Mouse (Mus musculus) neural tube, embryonic 15.5 days (tissue): ENCODE results near the gene Klhl28. TPM values are rescaled to one million over a fixed set of nuclear protein-coding genes. Genes with fewer than 3 reads are reported as not detected.

Experiments
- ATAC-seq: fragments of 200-750 bp; cut with Nextera tagmentation; 2 replicates; pipeline ENCODE4 v1.8.0; 2017; ENCODE audit warnings: mild to moderate bottlenecking, moderate TSS enrichment, moderate library complexity; ENCODE audit not compliant: low FRiP score
- H3K27ac ChIP-seq: fragments of 300-500 bp; sonication (generic); replicated peaks from 2 replicates; pipeline ENCODE4 v1.5.1; 2015; ENCODE audit warnings: mild to moderate bottlenecking, inconsistent platforms
- H3K27me3 ChIP-seq: fragments of 300-500 bp; sonication (generic); replicated peaks from 2 replicates; pipeline ENCODE4 v1.6.1; 2015; ENCODE audit warnings: inconsistent platforms
- H3K36me3 ChIP-seq: fragments of 300-500 bp; sonication (generic); 2 replicates; pipeline ENCODE4 v1.6.1; 2015; ENCODE audit warnings: inconsistent platforms
- H3K4me1 ChIP-seq: fragments of 300-500 bp; sonication (generic); 2 replicates; pipeline ENCODE4 v1.6.1; 2015; ENCODE audit warnings: inconsistent platforms
- H3K4me2 ChIP-seq: fragments of 300-500 bp; sonication (generic); 2 replicates; pipeline ENCODE4 v1.6.1; 2015; ENCODE audit warnings: inconsistent platforms, mild to moderate bottlenecking, moderate library complexity
- H3K4me3 ChIP-seq: fragments of 300-500 bp; sonication (generic); replicated peaks from 2 replicates; pipeline ENCODE4 v1.5.1; 2015; ENCODE audit warnings: mild to moderate bottlenecking, inconsistent platforms
- H3K9ac ChIP-seq: fragments of 300-500 bp; sonication (generic); replicated peaks from 2 replicates; pipeline ENCODE4 v1.6.1; 2015; ENCODE audit warnings: mild to moderate bottlenecking, inconsistent platforms
- H3K9me3 ChIP-seq: fragments of 300-500 bp; sonication (generic); replicated peaks from 2 replicates; pipeline ENCODE4 v1.6.1; 2016; ENCODE audit warnings: inconsistent platforms
- WGBS: fragments of 180-500 bp; shearing (Covaris S2); methylation state at CpG from one replicate; pipeline ENCODE4 v1.1.7; 2015; ENCODE audit warnings: mixed read lengths; 5-methylcytosine and 5-hydroxymethylcytosine counted together
- polyA plus RNA-seq: library from polyadenylated mRNA; unstranded; fragments of >200 nt; fragmentation: Nextera tagmentation; extraction: Ambion mirVana; gene quantifications from 2 replicates; pipeline ENCODE4 v1.2.1, GENCODE M21; 2015

Gene Klhl28
- 22.7 and 23.4 TPM in 2 replicates for polyA plus RNA-seq

GRCm38 (mm10) chr12:64965124-64966026 is at the start of gene Klhl28, which contains the start of gene Togaram1:
TSS of gene Klhl28 (minus strand) at chr12:64965534.
TSS of gene Togaram1 (plus strand) at chr12:64965804.
- H3K4me2 ChIP-seq = peak within 1 kb of the TSS; percentile 95
- peak; percentile 99 for ATAC-seq
- H3K36me3 ChIP-seq = no peaks in the 10 kb centered on the region
- WGBS = under 1% methylated on average over 45 of the region's 45 CpGs
- no peaks in the 10 kb centered on the region for H3K9me3 ChIP-seq
- H3K27ac ChIP-seq = peak within 1 kb of the TSS; percentile 91
- H3K27me3 ChIP-seq = no peaks in the 10 kb centered on the region
- peak within 1 kb of the TSS; percentile 69 for H3K9ac ChIP-seq
- peak within 1 kb of the TSS; percentile 70 for H3K4me3 ChIP-seq
- H3K4me1 ChIP-seq = peaks cover 44% of the 10 kb centered on the region

GRCm38 (mm10) chr12:65007725-65008124 is 42.4 kb upstream of the Klhl28 start:
- Histone ChIP-seq H3K27me3 (no peaks in the 10 kb centered on the region), H3K4me1 (no peaks in the 10 kb centered on the region), H3K4me3 (no peak overlapping the region), H3K4me2 (no peak overlapping the region), H3K9me3 (no peaks in the 10 kb centered on the region), H3K27ac (no peak overlapping the region), H3K9ac (no peak overlapping the region), H3K36me3 (peaks cover 48% of the 10 kb centered on the region)
- WGBS = 90% methylated on average over 3 of the region's 3 CpGs
- no peak for ATAC-seq

- H3K27ac ChIP-seq = no peak overlapping the region
- no peak overlapping the region for H3K4me2 ChIP-seq
- ATAC-seq = no peak
- no peaks in the 10 kb centered on the region for H3K9me3 ChIP-seq
- peaks cover 28% of the 10 kb centered on the region for H3K36me3 ChIP-seq
- no peaks in the 10 kb centered on the region for H3K27me3 ChIP-seq
- no peak overlapping the region for H3K4me3 ChIP-seq
- WGBS = 94% methylated on average over 1 of the region's 1 CpGs
- H3K4me1 ChIP-seq = peaks cover 8% of the 10 kb centered on the region; the same call in 1 of the 2 replicates
- no peak overlapping the region for H3K9ac ChIP-seq
Observed at GRCm38 (mm10) chr12:64977518-64977917, 12.2 kb upstream of the Klhl28 start.

- Histone ChIP-seq H3K27ac (no peak overlapping the region), H3K4me2 (no peak overlapping the region), H3K4me3 (no peak overlapping the region), H3K27me3 (no peaks in the 10 kb centered on the region), H3K9ac (no peak overlapping the region), H3K36me3 (peaks cover 23% of the 10 kb centered on the region), H3K9me3 (no peaks in the 10 kb centered on the region), H3K4me1 (peaks cover 17% of the 10 kb centered on the region)
- ATAC-seq = no peak
- 76% methylated on average over 1 of the region's 1 CpGs for WGBS
Observed at GRCm38 (mm10) chr12:64976191-64976590, 10.9 kb upstream of the Klhl28 start.

- no peak overlapping the region for H3K4me3 ChIP-seq
- H3K9ac ChIP-seq = no peak overlapping the region
- no peak overlapping the region for H3K27ac ChIP-seq
- no peak for ATAC-seq
- H3K4me1 ChIP-seq = peaks cover 24% of the 10 kb centered on the region
- H3K4me2 ChIP-seq = no peak overlapping the region
- H3K27me3 ChIP-seq = no peaks in the 10 kb centered on the region
- 52% methylated on average over 6 of the region's 6 CpGs for WGBS
- H3K9me3 ChIP-seq = no peaks in the 10 kb centered on the region
- peaks cover 22% of the 10 kb centered on the region for H3K36me3 ChIP-seq
Observed at GRCm38 (mm10) chr12:64975558-64975957, 10.2 kb upstream of the Klhl28 start.

- no peak overlapping the region for H3K4me3 ChIP-seq
- H3K9me3 ChIP-seq = no peaks in the 10 kb centered on the region
- ATAC-seq = no peak
- peaks cover 51% of the 10 kb centered on the region for H3K4me1 ChIP-seq
- H3K27me3 ChIP-seq = no peaks in the 10 kb centered on the region
- H3K9ac ChIP-seq = no peak overlapping the region
- WGBS = 80% methylated on average over 6 of the region's 6 CpGs
- H3K36me3 ChIP-seq = no peaks in the 10 kb centered on the region
- no peak overlapping the region for H3K27ac ChIP-seq
- H3K4me2 ChIP-seq = peak overlapping the region; percentile 60; the same call in 1 of the 2 replicates
Observed at GRCm38 (mm10) chr12:64972063-64972462, 6.7 kb upstream of the Klhl28 start.

- peaks cover 56% of the 10 kb centered on the region for H3K4me1 ChIP-seq
- no peaks in the 10 kb centered on the region for H3K9me3 ChIP-seq
- peak overlapping the region; percentile 60 for H3K4me2 ChIP-seq
- no peak overlapping the region for H3K27ac ChIP-seq
- ATAC-seq = no peak
- H3K9ac ChIP-seq = no peak overlapping the region
- no peaks in the 10 kb centered on the region for H3K27me3 ChIP-seq
- no peaks in the 10 kb centered on the region for H3K36me3 ChIP-seq
- H3K4me3 ChIP-seq = no peak overlapping the region
Observed at GRCm38 (mm10) chr12:64971399-64971798, 6.1 kb upstream of the Klhl28 start.

- no peak overlapping the region for H3K27ac ChIP-seq
- peak overlapping the region; percentile 95 for H3K4me2 ChIP-seq
- peaks cover 62% of the 10 kb centered on the region for H3K4me1 ChIP-seq
- WGBS = 3% methylated on average over 2 of the region's 2 CpGs
- H3K9ac ChIP-seq = peak overlapping the region; percentile 69
- no peaks in the 10 kb centered on the region for H3K9me3 ChIP-seq
- H3K27me3 ChIP-seq = no peaks in the 10 kb centered on the region
- H3K36me3 ChIP-seq = no peaks in the 10 kb centered on the region
- peak overlapping the region; percentile 70 for H3K4me3 ChIP-seq
- no peak for ATAC-seq
Observed at GRCm38 (mm10) chr12:64968067-64968466, 2.7 kb upstream of the Klhl28 start.

GRCm38 (mm10) chr12:64967470-64967869 is 2.1 kb upstream of the Klhl28 start:
- Histone ChIP-seq H3K9me3 (no peaks in the 10 kb centered on the region), H3K9ac (peak overlapping the region; percentile 69), H3K4me1 (peaks cover 62% of the 10 kb centered on the region), H3K4me3 (peak overlapping the region; percentile 70), H3K27ac (no peak overlapping the region), H3K27me3 (no peaks in the 10 kb centered on the region), H3K36me3 (no peaks in the 10 kb centered on the region), H3K4me2 (peak overlapping the region; percentile 95)
- WGBS = 1% methylated on average over 9 of the region's 9 CpGs
- ATAC-seq = no peak

- peaks cover 57% of the 10 kb centered on the region for H3K4me1 ChIP-seq
Observed at GRCm38 (mm10) chr12:64966652-64967435, 1.5 kb upstream of the Klhl28 start.

GRCm38 (mm10) chr12:64966101-64966631 is 832 bp upstream of the Klhl28 start:
- H3K4me1 ChIP-seq = peaks cover 52% of the 10 kb centered on the region
- H3K27ac ChIP-seq = peak overlapping the region; percentile 91
- H3K9ac ChIP-seq = peak overlapping the region; percentile 69
- H3K9me3 ChIP-seq = no peaks in the 10 kb centered on the region
- peak; percentile 48 for ATAC-seq
- H3K27me3 ChIP-seq = no peaks in the 10 kb centered on the region
- no peaks in the 10 kb centered on the region for H3K36me3 ChIP-seq
- H3K4me2 ChIP-seq = peak overlapping the region; percentile 95
- under 1% methylated on average over 44 of the region's 44 CpGs for WGBS
- H3K4me3 ChIP-seq = peak overlapping the region; percentile 70

More at GRCm38 (mm10) chr12:64966652-64967435, 1.5 kb upstream of the Klhl28 start:
- peak overlapping the region; percentile 91 for H3K27ac ChIP-seq
- WGBS = 4% methylated on average over 19 of the region's 19 CpGs
- H3K27me3 ChIP-seq = no peaks in the 10 kb centered on the region
- no peak for ATAC-seq
- H3K4me2 ChIP-seq = peak overlapping the region; percentile 95
- H3K4me3 ChIP-seq = peak overlapping the region; percentile 70
- H3K9ac ChIP-seq = peak overlapping the region; percentile 69
- no peaks in the 10 kb centered on the region for H3K36me3 ChIP-seq
- H3K9me3 ChIP-seq = no peaks in the 10 kb centered on the region
